Mouse (Mus musculus) cortical plate, adult 2 months (tissue): Measurements from ENCODE around the gene Got1.

ENCODE experiments used
- CTCF ChIP-seq: fragments of 200-500 bp; IDR thresholded peaks from 2 replicates; pipeline ENCODE4 v1.5.1; 2011; ENCODE audit warnings: mild to moderate bottlenecking, control low read depth, low read length; ENCODE audit not compliant: insufficient read depth; ENCODE audit errors: extremely low read depth
- POLR2A ChIP-seq: fragments of 200-500 bp; IDR thresholded peaks from 2 replicates; pipeline ENCODE4 v1.6.1; 2011; ENCODE audit warnings: mild to moderate bottlenecking, low read length, control low read depth; ENCODE audit not compliant: insufficient read depth; ENCODE audit errors: extremely low read depth

DNA sequence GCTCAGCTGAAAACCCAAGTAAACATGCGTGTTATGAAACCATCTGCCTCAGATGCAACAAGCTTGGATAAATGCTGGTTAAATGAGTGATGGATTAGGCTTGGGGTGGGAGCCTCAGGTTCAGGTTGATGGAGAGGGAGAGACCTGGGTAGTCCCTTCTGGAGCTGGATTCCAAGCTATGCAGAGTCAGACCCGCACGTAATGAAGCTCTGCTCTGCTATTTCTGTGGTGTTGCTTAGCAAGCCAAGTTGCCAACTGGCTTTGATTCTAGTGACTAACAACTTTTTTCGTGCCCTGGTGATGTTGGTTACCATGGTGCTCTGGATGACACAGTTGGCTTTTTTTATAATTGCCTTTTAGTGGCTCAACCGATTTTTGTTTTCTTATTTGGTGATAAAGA lies 72.2 kb downstream of the Got1 start:
- TF ChIP-seq POLR2A = peak; percentile 50; the same call in 1 of the 2 replicates
- no peak for TF ChIP-seq CTCF
